Mouse (Mus musculus) midbrain, postnatal 0 days (tissue): ENCODE measurements around the gene Apba3. TPM values are rescaled to one million over a fixed set of nuclear protein-coding genes. Genes with fewer than 3 reads are reported as not detected.
A peak's percentile ranks its signal among the peaks of the same experiment; 100 is the strongest.

Source experiments
- ATAC-seq: fragments of 200-750 bp; cut with Nextera tagmentation; 2 replicates; pipeline ENCODE4 v1.8.0; 2017; ENCODE audit warnings: moderate number of reproducible peaks, mild to moderate bottlenecking, moderate TSS enrichment, moderate library complexity; ENCODE audit not compliant: low FRiP score
- DNase-seq: peaks from one replicate; pipeline ENCODE4 v3.0.0-alpha.2; 2015; ENCODE audit warnings: low spot score
- H3K27ac ChIP-seq: fragments of 300-500 bp; sonication (generic); 2 replicates; pipeline ENCODE4 v1.5.1; 2014; ENCODE audit warnings: low read depth, mild to moderate bottlenecking, low read length, mixed read lengths
- H3K27me3 ChIP-seq: fragments of 300-500 bp; sonication (generic); 2 replicates; pipeline ENCODE4 v1.6.1; 2014; ENCODE audit warnings: low read length, control low read depth, mixed read lengths; ENCODE audit not compliant: insufficient read depth
- H3K36me3 ChIP-seq: fragments of 300-500 bp; sonication (generic); 2 replicates; pipeline ENCODE4 v1.6.1; 2014; ENCODE audit warnings: low read length, control low read depth, mixed read lengths; ENCODE audit not compliant: insufficient read depth
- H3K4me1 ChIP-seq: fragments of 300-500 bp; sonication (generic); 2 replicates; pipeline ENCODE4 v1.6.1; 2014; ENCODE audit warnings: mild to moderate bottlenecking, control low read depth, antibody characterized with exemption, low read length, mixed read lengths; ENCODE audit not compliant: insufficient read depth
- H3K4me2 ChIP-seq: fragments of 300-500 bp; sonication (generic); 2 replicates; pipeline ENCODE4 v1.6.1; 2014; ENCODE audit warnings: low read depth, mild to moderate bottlenecking, low read length, mixed read lengths; ENCODE audit not compliant: poor library complexity, severe bottlenecking
- H3K4me3 ChIP-seq: fragments of 300-500 bp; sonication (generic); 2 replicates; pipeline ENCODE4 v1.5.1; 2014; ENCODE audit warnings: low read depth, mild to moderate bottlenecking, low read length, moderate library complexity
- H3K9ac ChIP-seq: fragments of 300-500 bp; sonication (generic); replicated peaks from 2 replicates; pipeline ENCODE4 v1.6.1; 2014; ENCODE audit warnings: mild to moderate bottlenecking, low read length, moderate library complexity, mixed read lengths; ENCODE audit not compliant: poor library complexity, severe bottlenecking
- H3K9me3 ChIP-seq: fragments of 300-500 bp; sonication (generic); 2 replicates; pipeline ENCODE4 v1.6.1; 2016; ENCODE audit warnings: low read length, control low read depth
- CTCF ChIP-seq: IDR thresholded peaks from 2 replicates; pipeline ENCODE4 v1.5.1; 2016; ENCODE audit warnings: antibody characterized with exemption, mild to moderate bottlenecking
- WGBS: fragments of 180-500 bp; shearing (Covaris S2); extraction: QIAGEN DNeasy Blood & Tissue Kit; methylation state at CpG from one replicate; pipeline ENCODE4 v1.1.7; 2014; 5-methylcytosine and 5-hydroxymethylcytosine counted together
- polyA plus RNA-seq: library from polyadenylated mRNA; unstranded; fragments of >200 nt; fragmentation: Nextera tagmentation; extraction: Ambion mirVana; gene quantifications from 2 replicates; pipeline ENCODE4 v1.2.1, GENCODE M21; 2015
- total RNA-seq: library from RNA; depleted of rRNA; stranded (reverse); fragments of >200 nt; gene quantifications from 2 replicates; pipeline ENCODE4 v1.2.3, GENCODE M21; 2014

Apba3 gene
- total and polyA plus RNA-seq, 2 experiments from 2014 or later, result 25.2 to 64.8 TPM

DNA sequence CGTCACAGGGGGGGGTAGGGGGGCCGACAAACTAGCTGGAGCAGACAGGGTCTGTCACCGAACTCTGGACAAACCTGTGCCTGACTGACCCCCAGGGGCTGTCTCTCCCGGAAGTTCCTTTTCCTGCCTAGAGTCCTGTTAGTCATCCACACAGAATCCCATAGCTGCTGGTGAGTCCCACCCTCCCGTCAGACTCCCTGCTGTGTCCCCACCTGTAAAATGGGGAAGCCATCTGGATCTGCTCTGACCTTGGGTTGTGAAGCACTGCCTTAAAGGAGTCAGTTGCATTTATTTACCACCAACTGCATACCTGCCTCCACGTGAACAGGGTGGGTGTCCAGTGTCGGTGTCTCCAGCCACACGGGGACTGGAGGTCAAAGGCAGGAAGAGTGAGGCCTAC lies 27.7 kb downstream of the Apba3 start:
- Histone ChIP-seq H3K9me3 (no peaks in the 10 kb centered on the region), H3K27ac (no peak overlapping the region), H3K27me3 (no peaks in the 10 kb centered on the region), H3K9ac (peak overlapping the region; percentile 92), H3K4me1 (peaks cover 18% of the 10 kb centered on the region), H3K4me2 (peak overlapping the region; percentile 94), H3K4me3 (peak overlapping the region; percentile 70), H3K36me3 (no peaks in the 10 kb centered on the region)
- ATAC-seq (no peak), DNase-seq (no peak)
- no peak for TF ChIP-seq CTCF
- 60% methylated on average over 8 of the region's 8 CpGs for WGBS

DNA sequence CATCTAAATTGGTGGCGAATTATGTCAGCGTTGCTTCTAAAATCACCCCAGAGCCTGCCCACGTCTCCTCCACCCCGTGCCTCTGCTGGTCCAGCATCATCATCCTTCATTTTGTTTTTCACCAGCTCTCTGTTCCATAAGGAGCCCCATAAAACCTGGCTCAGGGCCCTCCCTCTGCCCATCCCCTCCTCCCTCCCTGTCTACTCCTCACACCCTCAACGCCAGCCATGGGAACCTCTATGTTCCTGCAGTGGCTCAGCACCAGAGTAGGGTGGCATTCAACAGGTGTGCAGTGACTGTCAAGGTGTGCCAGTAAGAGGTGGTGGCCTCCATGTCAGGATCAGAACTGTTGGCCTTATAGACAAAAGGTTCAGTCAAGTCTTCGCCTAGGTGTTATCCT lies 28.4 kb downstream of the Apba3 start:
- Histone ChIP-seq H3K9me3 (no peaks in the 10 kb centered on the region), H3K27me3 (no peaks in the 10 kb centered on the region), H3K36me3 (no peaks in the 10 kb centered on the region), H3K4me3 (no peak overlapping the region; the same call in 1 of the 2 replicates), H3K27ac (no peak overlapping the region), H3K9ac (no peak overlapping the region), H3K4me1 (peaks cover 18% of the 10 kb centered on the region), H3K4me2 (peak overlapping the region; percentile 94)
- WGBS, result 96% methylated on average over 6 of the region's 6 CpGs
- ATAC-seq (no peak), DNase-seq (no peak)
- TF ChIP-seq CTCF, result no peak

DNA sequence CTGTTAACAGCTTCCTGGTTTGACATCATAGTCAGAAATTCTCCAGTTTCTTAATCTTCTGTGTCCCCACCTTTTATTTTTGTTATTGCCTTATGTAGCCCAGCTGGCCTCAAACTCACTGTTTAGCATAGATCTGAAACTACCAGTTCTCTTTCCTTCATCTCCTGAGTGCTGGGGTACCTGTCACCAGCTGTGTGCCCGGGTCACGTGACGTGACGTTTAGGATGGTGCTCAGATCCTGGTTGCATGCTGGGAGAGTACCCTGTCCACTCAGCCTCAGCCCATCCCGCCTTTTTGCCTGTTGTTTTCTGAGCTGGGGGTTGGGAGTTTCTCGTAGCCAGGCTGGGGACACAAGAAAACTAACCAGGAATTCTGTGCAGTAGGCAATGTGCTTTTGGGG lies 30.5 kb downstream of the Apba3 start:
- no peaks in the 10 kb centered on the region for H3K27me3 ChIP-seq
- no peak overlapping the region for H3K4me3 ChIP-seq
- H3K4me1 ChIP-seq, result peaks cover 18% of the 10 kb centered on the region
- no peaks in the 10 kb centered on the region for H3K36me3 ChIP-seq
- WGBS, result 85% methylated on average over 6 of the region's 6 CpGs
- no peak overlapping the region for H3K4me2 ChIP-seq
- no peak for ATAC-seq
- H3K9me3 ChIP-seq, result no peaks in the 10 kb centered on the region
- no peak for TF ChIP-seq CTCF
- H3K27ac ChIP-seq, result no peak overlapping the region
- DNase-seq, result no peak
- no peak overlapping the region; the same call in 1 of the 2 replicates for H3K9ac ChIP-seq

DNA sequence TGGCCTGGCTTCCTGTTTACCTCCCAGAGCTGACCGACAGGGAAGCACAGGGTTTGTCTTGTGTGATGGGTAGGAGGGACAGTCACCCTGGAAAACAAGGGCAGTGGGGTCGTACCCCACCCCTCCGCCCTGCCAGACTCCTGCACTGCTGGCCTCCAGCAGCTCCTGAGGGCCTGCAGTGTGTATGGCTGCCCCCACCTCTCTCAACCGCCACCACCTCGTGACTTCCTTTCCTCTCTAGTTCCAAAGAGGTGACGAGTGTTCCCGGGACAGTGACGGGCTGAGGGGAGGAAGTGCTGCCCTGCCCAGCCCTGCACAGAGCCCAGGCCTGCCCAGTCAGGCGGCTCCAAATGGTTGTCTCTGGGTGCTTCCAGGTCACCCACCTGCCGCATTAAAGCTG lies 31.1 kb downstream of the Apba3 start:
- DNase-seq (no peak), ATAC-seq (no peak)
- no peak overlapping the region for H3K27ac ChIP-seq
- H3K9ac ChIP-seq, result no peak overlapping the region
- peaks cover 18% of the 10 kb centered on the region for H3K4me1 ChIP-seq
- H3K4me3 ChIP-seq, result no peak overlapping the region
- H3K4me2 ChIP-seq, result no peak overlapping the region
- no peak for TF ChIP-seq CTCF
- H3K9me3 ChIP-seq, result no peaks in the 10 kb centered on the region
- 80% methylated on average over 10 of the region's 10 CpGs for WGBS
- no peaks in the 10 kb centered on the region for H3K27me3 ChIP-seq
- H3K36me3 ChIP-seq, result no peaks in the 10 kb centered on the region

DNA sequence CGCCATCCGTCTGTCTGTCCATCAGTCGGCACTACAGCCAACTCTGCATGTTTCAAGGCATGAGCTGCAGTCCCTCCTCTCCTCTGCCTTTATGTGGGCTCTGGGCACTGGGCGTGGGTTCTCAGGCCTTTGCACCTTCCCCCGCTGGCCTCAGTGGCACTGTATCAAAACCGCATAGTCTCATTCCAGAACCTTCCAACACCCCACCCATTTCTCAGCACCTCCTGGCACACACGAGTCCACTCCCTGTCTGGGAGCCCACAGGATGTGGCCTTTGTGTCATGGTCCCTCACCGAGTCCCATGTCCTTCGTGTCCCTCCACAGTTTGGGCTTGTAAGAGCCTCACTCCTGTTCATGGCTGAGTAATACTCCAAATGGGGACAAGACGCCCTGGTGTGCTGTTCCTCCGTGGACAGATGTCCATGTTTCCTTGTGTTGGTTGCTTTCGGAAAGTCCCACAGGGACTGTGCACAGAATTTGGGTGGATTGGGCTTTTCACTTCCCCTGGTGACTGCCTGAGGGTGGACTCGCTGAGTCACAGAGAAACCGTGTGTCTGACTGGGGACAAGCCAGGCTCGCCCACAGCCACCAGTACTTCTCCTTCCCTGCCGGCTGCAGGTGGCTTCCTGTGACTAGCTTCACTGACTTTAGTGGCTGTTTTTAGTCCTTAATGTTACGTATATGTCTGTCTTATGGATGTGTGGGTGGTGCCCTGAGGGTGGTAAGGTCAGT lies 31.8 kb downstream of the Apba3 start:
- TF ChIP-seq CTCF, result no peak
- no peaks in the 10 kb centered on the region for H3K36me3 ChIP-seq
- no peak for DNase-seq
- no peak overlapping the region for H3K4me2 ChIP-seq
- no peak overlapping the region for H3K27ac ChIP-seq
- no peak for ATAC-seq
- no peak overlapping the region for H3K9ac ChIP-seq
- H3K4me1 ChIP-seq, result peaks cover 18% of the 10 kb centered on the region
- no peak overlapping the region for H3K4me3 ChIP-seq
- no peaks in the 10 kb centered on the region for H3K9me3 ChIP-seq
- no peaks in the 10 kb centered on the region for H3K27me3 ChIP-seq
- WGBS, result 95% methylated on average over 17 of the region's 17 CpGs

DNA sequence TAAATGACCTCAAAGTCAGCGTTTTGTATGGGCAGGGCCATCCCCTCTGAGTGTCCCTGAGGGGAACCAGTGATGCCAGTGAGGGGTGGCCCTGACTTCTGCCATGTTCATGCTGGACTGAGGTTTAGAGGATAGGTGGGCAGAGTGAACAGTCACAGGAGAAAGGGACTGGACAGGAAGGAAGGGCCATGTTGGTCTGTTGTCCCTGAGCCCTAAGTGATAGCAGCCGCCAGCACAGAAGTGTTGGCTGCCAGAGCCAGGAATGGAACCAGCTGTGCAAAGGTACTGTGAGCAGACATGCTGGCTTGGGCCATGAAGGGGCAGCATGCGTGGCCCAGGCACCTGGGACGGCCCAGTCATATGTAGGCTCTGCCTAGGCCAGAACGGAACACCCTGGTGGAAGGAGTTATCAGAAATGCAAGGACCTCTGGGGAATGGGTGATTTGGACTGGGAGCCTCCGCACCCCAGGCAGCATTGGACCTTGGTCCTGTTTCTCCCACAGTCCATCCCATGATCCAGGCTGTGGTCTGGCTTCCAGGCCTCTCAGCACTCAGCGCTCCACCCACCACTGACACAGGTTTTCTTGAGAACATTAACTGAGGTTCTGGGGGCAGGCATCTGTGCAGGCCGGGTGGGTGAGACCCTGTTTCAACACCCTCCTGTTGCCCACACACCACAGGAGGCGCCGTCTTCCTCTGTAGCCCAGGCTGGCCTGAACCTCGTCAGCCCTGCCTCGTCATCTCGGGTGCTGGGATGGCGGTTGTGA lies 33.0 kb downstream of the Apba3 start:
- H3K27me3 ChIP-seq, result no peaks in the 10 kb centered on the region
- H3K9me3 ChIP-seq, result no peaks in the 10 kb centered on the region
- ATAC-seq (no peak), DNase-seq (no peak)
- H3K36me3 ChIP-seq, result no peaks in the 10 kb centered on the region
- no peak overlapping the region for H3K27ac ChIP-seq
- no peak overlapping the region for H3K9ac ChIP-seq
- 92% methylated on average over 14 of the region's 14 CpGs for WGBS
- H3K4me2 ChIP-seq, result no peak overlapping the region
- no peak for TF ChIP-seq CTCF
- H3K4me3 ChIP-seq, result no peak overlapping the region
- peaks cover 5% of the 10 kb centered on the region; the same call in 1 of the 2 replicates for H3K4me1 ChIP-seq
